ENCODE assay signal across 20 mouse cellular contexts in the genomic region with DNA sequence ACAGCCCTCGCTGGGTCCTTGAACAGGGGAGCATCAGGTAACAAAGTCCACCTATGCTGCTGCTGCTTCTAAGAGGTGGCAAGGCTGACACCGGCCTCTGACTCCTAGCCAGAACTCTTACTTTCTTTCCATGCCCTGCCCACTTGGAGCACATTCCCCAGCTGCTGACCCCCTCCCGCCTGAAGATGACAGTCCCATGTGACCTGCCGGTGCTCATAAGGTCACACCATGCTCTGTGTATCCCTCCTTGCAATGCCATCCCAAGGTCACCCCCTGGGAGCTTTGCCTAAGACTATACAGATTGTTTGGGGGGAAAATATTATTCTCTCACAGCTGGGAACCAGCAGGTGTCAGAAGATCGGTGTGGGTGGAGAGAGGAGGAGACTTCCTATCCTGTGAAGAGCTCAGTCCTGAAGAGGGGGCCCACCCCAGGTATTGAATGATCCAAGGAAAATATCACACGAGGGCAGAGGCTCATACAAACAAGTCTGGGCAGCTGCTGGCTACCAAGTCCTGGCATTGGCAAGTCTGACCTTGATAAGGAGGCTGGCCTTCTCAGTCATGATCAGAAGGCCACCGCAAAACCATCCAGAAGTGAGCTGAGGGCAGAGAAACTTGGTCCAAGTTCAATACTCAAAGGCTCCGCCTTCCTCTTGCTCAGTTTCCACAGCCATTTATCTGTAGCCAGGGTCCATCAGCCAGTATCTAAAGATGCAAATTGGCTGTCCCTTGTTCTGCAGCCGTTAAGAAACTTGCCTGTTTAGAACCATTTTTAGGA. TPM values are rescaled to one million over a fixed set of nuclear protein-coding genes. Genes with fewer than 3 reads are reported as not detected.
DNase-seq lines count a peak whose midpoint lies in the region; ATAC-seq lines count a peak whose summit lies in the region.
"Had no signal": no experiment of that assay in that cellular context is flagged by ENCODE, and none has a peak within 500 bp of the region (broad histone marks: within the 10 kb centered on the region; RNA-seq: fewer than 3 reads in every experiment).

No protein-coding gene starts in this region.

- H3K9me3 ChIP-seq in heart, embryonic 12.5 days (replicated peaks): no peaks in the 10 kb centered on the region
- H3K9me3 ChIP-seq in heart, embryonic 11.5 days (replicated peaks; ENCODE audit: control insufficient read depth, low read length): no peaks in the 10 kb centered on the region
- H3K9me3 ChIP-seq in midbrain, embryonic 10.5 days (replicated peaks): no peaks in the 10 kb centered on the region
- no peaks in the 10 kb centered on the region for H3K9me3 ChIP-seq in midbrain, embryonic 16.5 days (replicated peaks; ENCODE audit: control insufficient read depth, low read length, poor library complexity, severe bottlenecking)
- H3K9me3 ChIP-seq: embryonic facial prominence, embryonic 15.5 days; G1E; limb, embryonic 13.5 days; liver, embryonic 15.5 days; stomach, embryonic 15.5 days had no signal

- no peak overlapping the region for H3K4me2 ChIP-seq in heart, embryonic 12.5 days
- H3K4me2 ChIP-seq in heart, embryonic 11.5 days: no peak overlapping the region
- H3K4me2 ChIP-seq in midbrain, embryonic 16.5 days (ENCODE audit: low read length): no peak overlapping the region
- H3K4me2 ChIP-seq: embryonic facial prominence, embryonic 15.5 days; limb, embryonic 13.5 days; liver, embryonic 15.5 days; midbrain, embryonic 11.5 days; stomach, embryonic 15.5 days had no signal

- ATAC-seq in heart, embryonic 12.5 days (ENCODE audit: insufficient number of reproducible peaks, low FRiP score): 0 out of 2 replicates have a peak, but pooled peaks have one; percentile 33
- ATAC-seq in heart, embryonic 11.5 days (replicated peaks; ENCODE audit: insufficient number of reproducible peaks, low FRiP score, low TSS enrichment): no peak
- no peak for ATAC-seq in midbrain, embryonic 16.5 days
- ATAC-seq: CD4-positive, CD25-positive, alpha-beta regulatory T cell, adult 4 months had no signal

- peaks cover 25% of the 10 kb centered on the region for H3K4me1 ChIP-seq in heart, embryonic 12.5 days (replicated peaks)
- peaks cover 14% of the 10 kb centered on the region for H3K4me1 ChIP-seq in heart, embryonic 11.5 days (ENCODE audit: control insufficient read depth, insufficient read depth, low read length)
- peaks cover 22% of the 10 kb centered on the region for H3K4me1 ChIP-seq in midbrain, embryonic 10.5 days
- no peaks in the 10 kb centered on the region for H3K4me1 ChIP-seq in midbrain, embryonic 16.5 days (ENCODE audit: control insufficient read depth, insufficient read depth, low read length)
- H3K4me1 ChIP-seq: embryonic facial prominence, embryonic 15.5 days; limb, embryonic 13.5 days; liver, embryonic 15.5 days; stomach, embryonic 15.5 days had no signal

- H3K4me3 ChIP-seq in heart, embryonic 12.5 days: no peak overlapping the region
- no peak overlapping the region for H3K4me3 ChIP-seq in heart, embryonic 11.5 days (ENCODE audit: low read depth, low read length)
- H3K4me3 ChIP-seq in midbrain, embryonic 10.5 days: no peak overlapping the region
- H3K4me3 ChIP-seq in midbrain, embryonic 16.5 days (ENCODE audit: low read depth, low read length): no peak overlapping the region
- H3K4me3 ChIP-seq: embryonic facial prominence, embryonic 15.5 days; gastrocnemius, adult 2 months; limb, embryonic 13.5 days; liver, embryonic 15.5 days; stomach, embryonic 15.5 days had no signal

- peak; percentile 52 for DNase-seq in adrenal gland, adult 2 months
- DNase-seq in adrenal gland, postnatal 10 days: no peak
- DNase-seq in midbrain, embryonic 10.5 days (ENCODE audit: low spot score): no peak
- peak; percentile 21 for DNase-seq in R1 (ENCODE audit: low read depth, low spot score)
- DNase-seq in right cerebral cortex, postnatal 36 days (ENCODE audit: low spot score in 2 of 2): no peak
- DNase-seq: gastrocnemius, adult 2 months; spleen, adult 18-20 months; thymus, adult 18-20 months had no signal

- H3K36me3 ChIP-seq in heart, embryonic 12.5 days: no peaks in the 10 kb centered on the region
- no peaks in the 10 kb centered on the region for H3K36me3 ChIP-seq in heart, embryonic 11.5 days (ENCODE audit: control insufficient read depth, insufficient read depth, low read length)
- H3K36me3 ChIP-seq in midbrain, embryonic 10.5 days: no peaks in the 10 kb centered on the region
- H3K36me3 ChIP-seq in midbrain, embryonic 16.5 days (ENCODE audit: control insufficient read depth, insufficient read depth, low read length): no peaks in the 10 kb centered on the region
- H3K36me3 ChIP-seq: embryonic facial prominence, embryonic 15.5 days; G1E; limb, embryonic 13.5 days; liver, embryonic 15.5 days; stomach, embryonic 15.5 days had no signal

- 50% methylated on average over 9 of the region's 9 CpGs for WGBS in heart, embryonic 12.5 days
- WGBS in heart, embryonic 11.5 days (ENCODE audit: insufficient replicate concordance): 60% methylated on average over 9 of the region's 9 CpGs
- WGBS in midbrain, embryonic 10.5 days: 76% methylated on average over 9 of the region's 9 CpGs
- 77% methylated on average over 9 of the region's 9 CpGs for WGBS in midbrain, embryonic 16.5 days

- no peaks in the 10 kb centered on the region; the same call in 1 of the 2 replicates for H3K27me3 ChIP-seq in heart, embryonic 12.5 days (replicated peaks)
- peaks cover 2% of the 10 kb centered on the region; the same call in 1 of the 2 replicates for H3K27me3 ChIP-seq in heart, embryonic 11.5 days (ENCODE audit: control insufficient read depth, insufficient read depth, low read length)
- H3K27me3 ChIP-seq in midbrain, embryonic 10.5 days (ENCODE audit: low read depth, poor library complexity, severe bottlenecking): no peaks in the 10 kb centered on the region
- no peaks in the 10 kb centered on the region for H3K27me3 ChIP-seq in midbrain, embryonic 16.5 days (ENCODE audit: control insufficient read depth, insufficient read depth, low read depth, low read length)
- H3K27me3 ChIP-seq: embryonic facial prominence, embryonic 15.5 days; stomach, embryonic 15.5 days had no signal

- H3K9ac ChIP-seq in heart, embryonic 12.5 days: no peak overlapping the region
- no peak overlapping the region for H3K9ac ChIP-seq in heart, embryonic 11.5 days (ENCODE audit: low read depth, low read length)
- H3K9ac ChIP-seq in midbrain, embryonic 16.5 days (ENCODE audit: low read depth, low read length): no peak overlapping the region
- H3K9ac ChIP-seq: embryonic facial prominence, embryonic 15.5 days; limb, embryonic 13.5 days; liver, embryonic 15.5 days; stomach, embryonic 15.5 days had no signal

- no peak overlapping the region for H3K27ac ChIP-seq in heart, embryonic 12.5 days (ENCODE audit: poor library complexity, severe bottlenecking)
- H3K27ac ChIP-seq in heart, embryonic 11.5 days (ENCODE audit: low read depth, low read length): no peak overlapping the region
- H3K27ac ChIP-seq in midbrain, embryonic 10.5 days (replicated peaks): peak overlapping the region; percentile 28
- H3K27ac ChIP-seq in midbrain, embryonic 16.5 days (ENCODE audit: low read length): no peak overlapping the region
- H3K27ac ChIP-seq: embryonic facial prominence, embryonic 15.5 days; gastrocnemius, adult 2 months; kidney, postnatal 0 days; limb, embryonic 13.5 days; liver, embryonic 15.5 days; macrophage; stomach, embryonic 15.5 days had no signal

RNA-seq across cellular contexts. Expression of a gene that starts 36.5 kb away (rescaled TPM):
- 10 to 100 TPM; 58.6 to 64.7 TPM for total RNA-seq in adrenal gland, adult 2 months (2021)
- 123 and 179 TPM in 2 replicates for polyA plus RNA-seq in adrenal gland, adult 2 months (2012; rRNA removed)
- total RNA-seq in adrenal gland, postnatal 10 days (2021): 10 to 100 TPM; 87.9 to 89.8 TPM
- 25.2 and 26.7 TPM in 2 replicates for polyA plus RNA-seq in heart, embryonic 12.5 days (2016; fragmentation: Nextera tagmentation; extraction: Ambion mirVana)
- 23.6 and 27.7 TPM in 2 replicates for polyA plus RNA-seq in heart, embryonic 11.5 days (2014; fragmentation: Nextera tagmentation; extraction: Ambion mirVana)
- polyA plus RNA-seq in midbrain, embryonic 10.5 days (2016; fragmentation: Nextera tagmentation; extraction: Ambion mirVana): 171 and 214 TPM in 2 replicates
- polyA plus RNA-seq in midbrain, embryonic 16.5 days (2015; fragmentation: Nextera tagmentation; extraction: Ambion mirVana): 125 and 139 TPM in 2 replicates
- total RNA-seq: G1E had no signal
- polyA plus RNA-seq: G1E had no signal

Comparison
In these comparisons a context has a peak if more than half of its experiments do, and no peak if none do; other contexts are left out.
1. DNase-seq: peak in adrenal gland, adult 2 months (single experiment) and R1 (single experiment); none in adrenal gland, postnatal 10 days (single experiment), midbrain, embryonic 10.5 days (single experiment) and right cerebral cortex, postnatal 36 days (0 of 2).